Mouse (Mus musculus) neural tube, embryonic 14.5 days (tissue): ENCODE data around the gene Ano3. TPM values are rescaled to one million over a fixed set of nuclear protein-coding genes. Genes with fewer than 3 reads are reported as not detected.

Experiments used
- ATAC-seq: fragments of 200-750 bp; cut with Nextera tagmentation; 2 replicates; pipeline ENCODE4 v1.8.0; 2017; ENCODE audit warnings: low read depth, mild to moderate bottlenecking, moderate TSS enrichment, moderate library complexity
- H3K27ac ChIP-seq: fragments of 300-500 bp; sonication (generic); 2 replicates; pipeline ENCODE4 v1.5.1; 2014; ENCODE audit warnings: low read depth, mild to moderate bottlenecking, control low read depth, low read length, moderate library complexity, mixed read lengths
- H3K27me3 ChIP-seq: fragments of 300-500 bp; sonication (generic); 2 replicates; pipeline ENCODE4 v1.6.1; 2014; ENCODE audit warnings: low read length; ENCODE audit not compliant: control insufficient read depth, insufficient read depth
- H3K36me3 ChIP-seq: fragments of 300-500 bp; sonication (generic); 2 replicates; pipeline ENCODE4 v1.6.1; 2014; ENCODE audit warnings: low read length, mixed read lengths; ENCODE audit not compliant: control insufficient read depth, insufficient read depth
- H3K4me1 ChIP-seq: fragments of 300-500 bp; sonication (generic); 2 replicates; pipeline ENCODE4 v1.6.1; 2014; ENCODE audit warnings: low read length; ENCODE audit not compliant: control insufficient read depth, insufficient read depth
- H3K4me2 ChIP-seq: fragments of 300-500 bp; sonication (generic); 2 replicates; pipeline ENCODE4 v1.6.1; 2014; ENCODE audit warnings: mild to moderate bottlenecking, low read depth, low read length, control low read depth
- H3K4me3 ChIP-seq: fragments of 300-500 bp; sonication (generic); 2 replicates; pipeline ENCODE4 v1.5.1; 2014; ENCODE audit warnings: low read depth, low read length, control low read depth, mixed read lengths
- H3K9ac ChIP-seq: fragments of 300-500 bp; sonication (generic); replicated peaks from 2 replicates; pipeline ENCODE4 v1.6.1; 2014; ENCODE audit warnings: low read depth, mild to moderate bottlenecking, control low read depth, low read length, mixed read lengths
- H3K9me3 ChIP-seq: fragments of 300-500 bp; sonication (generic); 2 replicates; pipeline ENCODE4 v1.6.1; 2016; ENCODE audit warnings: low read length; ENCODE audit not compliant: control insufficient read depth
- WGBS: fragments of 180-500 bp; shearing (Covaris S2); extraction: QIAGEN DNeasy Blood & Tissue Kit; methylation state at CpG from one replicate; pipeline ENCODE4 v1.1.7; 2014; 5-methylcytosine and 5-hydroxymethylcytosine counted together
- polyA plus RNA-seq: library from polyadenylated mRNA; unstranded; fragments of >200 nt; fragmentation: Nextera tagmentation; extraction: Ambion mirVana; gene quantifications from 2 replicates; pipeline ENCODE4 v1.2.1, GENCODE M21; 2014

Gene Ano3
- polyA plus RNA-seq, 1 experiment from 2014 or later: 0.96 TPM

DNA sequence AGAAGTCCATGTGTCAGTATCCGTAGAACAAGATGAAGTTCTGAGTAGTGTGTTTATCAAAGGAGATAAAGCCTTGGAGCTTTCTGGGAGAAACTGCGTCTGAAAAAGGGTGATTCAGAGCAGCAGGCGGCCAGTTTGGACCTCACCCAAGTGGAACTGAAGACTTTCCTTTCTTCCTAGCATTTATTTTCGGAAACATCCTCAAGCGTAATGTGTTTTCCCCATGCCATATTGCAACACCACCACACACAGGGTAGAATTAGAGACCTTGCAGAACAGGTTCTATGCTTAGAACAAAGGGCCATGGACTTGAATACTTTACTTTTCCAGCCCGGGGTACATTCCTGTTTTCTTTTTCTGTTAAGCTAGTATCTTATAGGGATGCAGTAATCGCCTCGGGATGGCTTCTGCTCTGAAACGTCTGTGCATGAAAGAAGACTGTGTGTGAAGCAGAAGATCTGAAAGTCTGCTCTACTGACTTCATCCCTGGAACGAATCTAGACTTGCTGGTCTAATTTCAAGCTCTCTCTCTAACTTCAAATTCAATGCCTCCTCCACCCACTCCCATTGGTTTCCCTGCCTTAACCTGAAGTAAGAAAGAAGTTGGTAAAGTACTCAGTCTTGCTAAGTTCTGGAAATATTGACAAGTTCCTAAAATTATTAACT, 240.5 kb downstream of the Ano3 start:
- no peak overlapping the region for H3K27ac ChIP-seq
- H3K27me3 ChIP-seq: no peaks in the 10 kb centered on the region
- H3K4me3 ChIP-seq: no peak overlapping the region
- H3K9ac ChIP-seq: no peak overlapping the region
- H3K4me2 ChIP-seq: no peak overlapping the region
- no peaks in the 10 kb centered on the region for H3K9me3 ChIP-seq
- WGBS: 84% methylated on average over 10 of the region's 10 CpGs
- ATAC-seq: no peak
- H3K4me1 ChIP-seq: no peaks in the 10 kb centered on the region
- no peaks in the 10 kb centered on the region for H3K36me3 ChIP-seq

DNA sequence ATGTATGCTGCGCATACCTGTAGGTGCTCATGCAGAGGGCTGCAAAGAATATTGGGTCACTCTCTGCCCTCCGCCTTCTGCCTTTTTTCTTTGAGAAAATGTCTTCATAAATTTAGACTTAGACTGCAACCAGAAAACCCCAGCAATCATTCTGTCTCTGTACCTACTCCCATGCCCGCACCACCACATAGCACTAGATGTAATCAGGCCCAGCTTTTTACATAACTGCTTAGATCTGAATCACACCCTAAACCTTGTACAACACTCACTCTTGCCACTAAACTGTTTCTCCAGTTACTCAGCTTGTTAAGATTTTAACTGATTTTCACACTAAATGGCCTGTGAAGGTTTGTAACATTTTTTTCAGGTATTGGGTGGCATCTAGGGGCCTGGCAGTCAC, 241.3 kb downstream of the Ano3 start:
- Histone ChIP-seq H3K9me3 (no peaks in the 10 kb centered on the region), H3K27me3 (no peaks in the 10 kb centered on the region), H3K4me1 (no peaks in the 10 kb centered on the region), H3K27ac (no peak overlapping the region), H3K9ac (no peak overlapping the region), H3K36me3 (no peaks in the 10 kb centered on the region), H3K4me2 (no peak overlapping the region), H3K4me3 (no peak overlapping the region)
- 98% methylated on average over 3 of the region's 3 CpGs for WGBS
- no peak for ATAC-seq

DNA sequence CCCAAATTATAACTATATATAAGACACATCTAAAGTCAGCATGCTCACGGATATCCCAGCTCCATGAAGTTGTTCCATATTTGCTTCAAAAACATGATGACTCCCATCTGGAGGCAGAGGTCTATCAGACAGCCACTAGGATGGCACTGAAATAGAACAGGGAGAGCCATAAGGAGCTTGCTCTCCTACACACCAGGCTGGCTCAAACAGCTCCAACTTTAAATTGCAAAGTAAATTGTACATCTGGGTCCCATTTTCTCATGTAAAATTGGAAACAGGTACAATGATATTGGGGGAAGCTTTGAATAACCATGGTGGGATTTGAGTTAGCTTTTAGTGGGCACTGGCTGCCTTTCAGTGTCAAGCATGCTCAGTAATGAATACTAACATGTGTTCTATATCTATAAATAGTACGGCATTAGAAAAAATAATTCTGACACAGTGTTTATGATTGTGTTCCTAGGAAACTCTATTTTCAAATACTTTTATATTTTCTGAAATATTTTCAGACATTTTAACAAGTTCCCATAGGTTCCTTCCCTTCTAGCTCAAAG, 279.6 kb downstream of the Ano3 start:
- no peaks in the 10 kb centered on the region for H3K27me3 ChIP-seq
- WGBS: 94% methylated on average over 2 of the region's 2 CpGs
- no peaks in the 10 kb centered on the region for H3K36me3 ChIP-seq
- no peaks in the 10 kb centered on the region for H3K9me3 ChIP-seq
- ATAC-seq: no peak
- no peak overlapping the region for H3K9ac ChIP-seq
- H3K4me1 ChIP-seq: no peaks in the 10 kb centered on the region
- no peak overlapping the region for H3K4me3 ChIP-seq
- no peak overlapping the region for H3K27ac ChIP-seq
- no peak overlapping the region for H3K4me2 ChIP-seq

DNA sequence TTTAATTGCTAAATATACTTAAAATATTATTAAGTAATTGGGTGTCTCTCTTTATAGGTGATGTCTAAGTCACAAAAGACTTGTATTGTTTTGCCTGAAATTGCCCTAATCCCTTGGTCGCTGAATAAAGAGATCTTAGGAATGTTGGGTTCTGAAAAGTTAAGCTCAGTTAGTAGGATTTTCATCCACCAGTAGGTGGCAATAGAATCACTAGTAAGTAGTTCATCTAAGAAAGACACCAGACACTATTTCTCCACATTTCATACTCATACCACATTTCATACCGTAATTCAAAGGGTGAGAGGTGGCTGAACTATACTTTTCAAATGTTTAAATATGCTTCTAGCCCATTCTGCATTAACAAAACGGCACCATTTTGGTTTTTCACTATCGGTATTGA, 287.4 kb downstream of the Ano3 start:
- WGBS: 52% methylated on average over 4 of the region's 4 CpGs
- no peak overlapping the region for H3K4me3 ChIP-seq
- ATAC-seq: peak; percentile 34; the same call in 1 of the 2 replicates
- H3K9ac ChIP-seq: no peak overlapping the region
- no peak overlapping the region for H3K4me2 ChIP-seq
- no peak overlapping the region for H3K27ac ChIP-seq
- H3K27me3 ChIP-seq: no peaks in the 10 kb centered on the region
- H3K9me3 ChIP-seq: no peaks in the 10 kb centered on the region
- H3K4me1 ChIP-seq: no peaks in the 10 kb centered on the region
- H3K36me3 ChIP-seq: no peaks in the 10 kb centered on the region

DNA sequence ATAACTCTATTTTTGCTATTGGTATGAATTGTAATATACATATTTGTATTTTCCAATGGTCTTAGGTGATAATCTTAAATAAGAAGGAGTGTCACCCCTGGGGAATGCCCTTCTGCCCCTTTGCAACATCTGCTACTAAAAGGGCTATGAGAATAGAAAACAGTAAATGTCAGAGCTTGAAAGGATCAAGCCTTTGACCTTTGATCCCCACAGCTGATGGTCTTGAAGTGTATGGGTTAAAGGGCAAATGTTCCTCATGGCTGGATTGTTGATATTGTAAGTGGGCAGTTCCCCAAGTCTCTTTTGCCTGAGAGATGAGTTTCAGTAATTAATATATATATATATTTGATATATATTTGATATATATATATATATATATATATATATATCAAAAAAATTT, 305.9 kb downstream of the Ano3 start:
- Histone ChIP-seq H3K27me3 (no peaks in the 10 kb centered on the region), H3K36me3 (no peaks in the 10 kb centered on the region), H3K4me1 (no peaks in the 10 kb centered on the region), H3K27ac (no peak overlapping the region), H3K4me2 (no peak overlapping the region), H3K9me3 (no peaks in the 10 kb centered on the region), H3K4me3 (no peak overlapping the region), H3K9ac (no peak overlapping the region)
- ATAC-seq: no peak

DNA sequence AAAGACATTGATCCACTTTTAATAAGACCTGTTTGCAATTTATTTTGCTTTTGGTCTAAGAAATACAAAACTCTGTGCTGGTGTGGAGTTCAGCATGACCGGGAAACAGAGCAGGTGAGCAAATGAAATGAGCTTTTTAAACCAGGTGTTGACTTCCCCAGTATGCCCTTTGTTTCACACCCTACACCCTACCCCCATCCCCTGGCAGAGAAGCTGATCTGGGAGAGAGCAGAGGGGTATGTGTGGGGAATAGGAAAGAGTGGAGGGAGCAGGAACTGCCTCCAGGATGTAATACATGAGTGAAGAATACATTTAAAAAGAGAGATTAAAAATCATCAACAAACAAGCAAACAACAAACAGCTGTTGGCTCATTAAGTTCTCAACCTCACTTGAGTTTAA, 306.4 kb downstream of the Ano3 start:
- no peak for ATAC-seq
- Histone ChIP-seq H3K9ac (no peak overlapping the region), H3K27ac (no peak overlapping the region), H3K9me3 (no peaks in the 10 kb centered on the region), H3K27me3 (no peaks in the 10 kb centered on the region), H3K4me2 (no peak overlapping the region), H3K36me3 (no peaks in the 10 kb centered on the region), H3K4me3 (no peak overlapping the region), H3K4me1 (no peaks in the 10 kb centered on the region)
- WGBS: 78% methylated on average over 1 of the region's 1 CpGs

Other genes with a start within 250 kb of the Ano3 start
- not detected in 2 replicates for gene Muc15, start 229.6 kb downstream of the Ano3 start, polyA plus RNA-seq
- gene Gm13941, start 155.1 kb upstream of the Ano3 start, polyA plus RNA-seq: not detected in 2 replicates
- not detected in 2 replicates for gene Gm15130, start 202.0 kb upstream of the Ano3 start, polyA plus RNA-seq